Mouse (Mus musculus) c-Kit-positive CD71-positive TER-119-negative erythroid progenitor cells, embryonic 14.5 days (primary cell): ENCODE measurements around the gene Fam186b.
A peak's percentile ranks its signal among the peaks of the same experiment; 100 is the strongest.
"Not testable (repeated sequence)": the region's sequence is repeated elsewhere in the genome, so short reads cannot be mapped to it uniquely, and the experiment has no call there.

Experiments used
- DNase-seq: peaks from one replicate; pipeline ENCODE4 v3.0.0-alpha.2; 2013; ENCODE audit warnings: low read depth

Fam186b gene

GRCm38 (mm10) chr15:99259167-99259729 lies 36.4 kb downstream of the Fam186b start:
- DNase-seq: no peak

- DNase-seq: no peak
These were observed 40.4 kb downstream of the Fam186b start for GRCm38 (mm10) chr15:99255241-99255749.

- no peak for DNase-seq
These were observed 41.1 kb downstream of the Fam186b start for GRCm38 (mm10) chr15:99254477-99255005.

GRCm38 (mm10) chr15:99253772-99254171 lies 41.9 kb downstream of the Fam186b start:
- DNase-seq: no peak

- DNase-seq: not testable (repeated sequence)
These were observed 42.6 kb downstream of the Fam186b start for GRCm38 (mm10) chr15:99253175-99253479.

GRCm38 (mm10) chr15:99252381-99253174 lies 43.1 kb downstream of the Fam186b start:
- peak; percentile 20 for DNase-seq

GRCm38 (mm10) chr15:99251626-99252380 lies 43.9 kb downstream of the Fam186b start, which contains the start of gene Mcrs1:
TSS of gene Mcrs1 (minus strand) at chr15:99251961.
- peak; percentile 97 for DNase-seq

GRCm38 (mm10) chr15:99251111-99251510 lies 44.6 kb downstream of the Fam186b start:
- not testable (repeated sequence) for DNase-seq

GRCm38 (mm10) chr15:99249938-99250337 lies 45.8 kb downstream of the Fam186b start:
- DNase-seq: no peak

GRCm38 (mm10) chr15:99248972-99249371 lies 46.7 kb downstream of the Fam186b start:
- DNase-seq: no peak

GRCm38 (mm10) chr15:99246736-99247135 lies 49.0 kb downstream of the Fam186b start:
- not testable (repeated sequence) for DNase-seq

- no peak for DNase-seq
These were observed 53.6 kb downstream of the Fam186b start for GRCm38 (mm10) chr15:99242045-99242444.

- no peak for DNase-seq
These were observed 54.4 kb downstream of the Fam186b start for GRCm38 (mm10) chr15:99241249-99241648.

- DNase-seq: no peak
These were observed 55.6 kb downstream of the Fam186b start for GRCm38 (mm10) chr15:99240129-99240528.

- no peak for DNase-seq
These were observed 57.7 kb downstream of the Fam186b start for GRCm38 (mm10) chr15:99238006-99238405.

- no peak for DNase-seq
These were observed 61.2 kb downstream of the Fam186b start for GRCm38 (mm10) chr15:99234326-99235010.

GRCm38 (mm10) chr15:99233719-99234118 lies 62.0 kb downstream of the Fam186b start:
- no peak for DNase-seq

- DNase-seq: no peak
These were observed 63.7 kb downstream of the Fam186b start for GRCm38 (mm10) chr15:99231998-99232397.

- no peak for DNase-seq
These were observed 69.6 kb downstream of the Fam186b start for GRCm38 (mm10) chr15:99226090-99226489.

GRCm38 (mm10) chr15:99225081-99225810 lies 70.4 kb downstream of the Fam186b start:
- no peak for DNase-seq
